Mouse (Mus musculus): Measurements from ENCODE around the gene Aplp2.

Aplp2 gene

GRCm38 (mm10) chr9:31225808-31226207 is 14.2 kb upstream of the Aplp2 start:
- no peak for DNase-seq (ENCODE audit: low spot score in 2 of 2)

GRCm38 (mm10) chr9:31223475-31223874 is 11.9 kb upstream of the Aplp2 start:
- DNase-seq (ENCODE audit: low spot score in 2 of 2): no peak

DNA sequence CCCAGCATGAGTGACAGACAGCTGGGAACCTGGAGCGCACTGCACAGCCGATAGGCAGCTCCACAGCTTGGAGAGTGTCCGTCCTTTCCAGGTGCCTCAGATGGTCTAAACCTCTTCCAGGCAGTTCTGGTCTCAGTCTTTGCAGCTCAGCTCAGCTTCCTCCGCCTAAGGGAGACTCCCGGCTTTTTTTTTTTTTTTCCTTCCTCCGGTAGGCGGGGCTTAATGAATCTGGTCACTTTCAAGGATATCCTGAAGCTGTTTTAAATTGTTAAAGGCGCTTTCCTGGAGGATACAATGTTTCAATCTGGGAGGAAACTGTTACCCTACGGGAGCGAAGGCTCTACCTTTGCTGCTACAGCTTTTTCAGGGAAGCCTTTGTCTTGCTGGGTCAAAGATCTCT is 9.6 kb upstream of the Aplp2 start:
- DNase-seq (ENCODE audit: low spot score in 2 of 2): no peak

DNA sequence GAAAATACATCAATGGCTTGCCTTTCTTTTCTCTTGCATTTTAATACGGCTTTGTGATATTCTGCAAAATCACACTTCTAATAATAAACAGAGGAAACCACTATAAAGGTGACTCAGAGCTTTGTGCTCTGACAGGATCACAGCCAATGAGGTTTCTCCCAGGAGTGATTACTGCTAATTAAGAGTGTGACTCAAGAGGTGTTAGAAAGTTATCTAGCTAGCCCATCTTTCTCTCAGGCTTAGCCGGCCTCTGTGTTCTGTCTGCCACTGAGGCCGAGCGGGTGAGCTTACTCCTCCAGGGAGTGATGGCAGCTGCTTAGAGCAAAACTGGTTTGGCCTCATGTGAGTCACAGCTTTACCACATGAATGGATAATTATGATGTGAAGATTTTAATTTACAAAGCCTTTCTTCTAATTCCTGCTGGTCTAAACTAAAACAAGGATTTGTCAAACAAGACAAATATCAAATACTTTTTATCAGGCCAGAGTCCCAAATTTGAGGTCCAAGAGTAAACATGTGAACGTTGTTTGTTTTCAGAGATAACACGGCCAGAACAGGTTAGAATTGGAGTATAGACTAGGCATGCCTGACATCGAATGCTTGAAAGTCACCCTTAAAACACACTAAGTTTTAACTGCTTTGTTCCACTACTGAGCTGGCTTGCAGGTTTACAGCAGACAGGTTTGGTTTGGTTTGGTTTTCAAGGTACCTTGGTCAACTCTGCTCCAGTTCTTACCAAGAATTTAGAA is 6.2 kb upstream of the Aplp2 start:
- DNase-seq (ENCODE audit: low spot score in 2 of 2): peak; percentile 10 to 49

DNA sequence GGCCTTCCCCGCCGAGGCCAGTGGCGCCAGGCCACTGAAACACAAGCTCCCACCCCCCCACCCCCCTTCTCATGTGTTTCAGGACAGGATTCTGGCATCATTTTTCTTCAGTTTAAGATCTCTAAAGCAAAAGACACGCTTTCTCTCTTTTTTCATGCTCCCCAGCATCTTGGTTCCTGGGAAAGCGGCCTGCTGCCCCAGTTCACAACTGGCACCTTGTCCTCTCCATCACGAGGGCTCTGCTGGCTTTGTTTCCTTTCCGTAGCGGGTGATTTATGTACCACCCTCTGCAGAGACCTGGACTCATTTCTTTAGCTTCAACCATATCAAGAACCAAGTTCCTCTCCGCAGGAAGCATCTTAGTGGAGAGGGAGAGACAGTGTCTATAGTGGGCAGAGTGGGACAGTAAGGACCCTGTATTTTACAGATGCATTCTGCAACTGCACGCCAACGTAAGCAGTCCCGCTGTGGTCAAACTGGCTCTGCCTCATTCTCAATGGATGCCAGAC is 939 bp upstream of the Aplp2 start:
- no peak for DNase-seq (ENCODE audit: low spot score in 2 of 2)

GRCm38 (mm10) chr9:31210749-31211689 is 596 bp downstream of the Aplp2 start:
- DNase-seq (ENCODE audit: low spot score in 2 of 2): peak; percentile 4 to 9

- DNase-seq (ENCODE audit: low spot score in 2 of 2): no peak
Measured at GRCm38 (mm10) chr9:31210163-31210562, 1.5 kb downstream of the Aplp2 start.

DNA sequence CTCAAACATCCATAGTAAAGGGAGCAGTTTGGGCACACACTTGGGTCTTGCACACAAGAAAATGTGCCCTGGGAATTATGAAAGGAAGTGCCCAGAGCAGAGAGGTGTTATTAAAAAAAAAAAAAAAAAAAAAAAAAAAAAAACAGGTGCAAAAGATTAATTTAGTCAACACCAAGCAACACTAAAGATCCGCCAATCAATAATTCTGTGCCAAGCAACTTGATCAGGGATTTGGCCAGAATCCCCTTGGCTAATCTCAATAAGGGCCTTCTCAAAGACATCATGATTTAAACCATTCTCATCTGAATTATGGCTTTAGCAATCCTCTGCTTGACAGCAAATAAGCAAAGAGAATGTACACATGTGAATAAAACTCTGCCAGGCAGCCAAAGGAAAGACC is 2.1 kb downstream of the Aplp2 start:
- DNase-seq (ENCODE audit: low spot score in 2 of 2): no peak

GRCm38 (mm10) chr9:31207732-31208131 is 3.9 kb downstream of the Aplp2 start:
- DNase-seq (ENCODE audit: low spot score in 2 of 2): no peak

GRCm38 (mm10) chr9:31204722-31205121 is 6.9 kb downstream of the Aplp2 start:
- no peak for DNase-seq (ENCODE audit: low spot score in 2 of 2)

DNA sequence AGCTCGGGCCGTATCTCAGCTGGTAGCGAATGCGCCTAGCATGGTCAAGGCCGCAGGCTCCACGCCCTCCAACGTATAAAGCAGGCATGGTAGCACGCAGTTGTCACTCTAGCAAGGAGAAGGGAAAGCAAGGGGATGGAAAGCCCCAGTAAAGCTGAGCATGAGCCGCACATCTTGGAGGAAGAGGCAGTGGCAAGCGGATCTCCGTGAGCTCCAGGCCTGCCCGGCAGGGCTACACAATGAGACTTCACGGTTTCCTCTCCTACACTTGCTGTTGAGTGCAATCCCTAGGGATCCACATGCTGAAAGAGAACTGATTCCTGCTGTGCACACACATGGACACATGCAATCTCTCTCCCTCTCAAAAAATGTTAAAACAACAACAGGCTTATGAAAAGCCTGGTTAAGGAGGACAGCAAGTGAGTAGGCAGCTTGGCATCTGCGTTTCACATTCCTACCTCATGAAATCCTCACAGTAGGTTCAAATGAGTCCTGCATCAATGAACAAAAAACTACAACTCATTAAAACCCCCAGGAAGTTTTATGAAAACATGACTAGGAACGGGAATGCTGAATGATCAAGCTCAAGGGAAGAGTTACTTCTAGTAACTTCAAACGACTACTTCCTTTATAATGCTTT is 7.9 kb downstream of the Aplp2 start:
- no peak for DNase-seq (ENCODE audit: low spot score in 2 of 2)

DNA sequence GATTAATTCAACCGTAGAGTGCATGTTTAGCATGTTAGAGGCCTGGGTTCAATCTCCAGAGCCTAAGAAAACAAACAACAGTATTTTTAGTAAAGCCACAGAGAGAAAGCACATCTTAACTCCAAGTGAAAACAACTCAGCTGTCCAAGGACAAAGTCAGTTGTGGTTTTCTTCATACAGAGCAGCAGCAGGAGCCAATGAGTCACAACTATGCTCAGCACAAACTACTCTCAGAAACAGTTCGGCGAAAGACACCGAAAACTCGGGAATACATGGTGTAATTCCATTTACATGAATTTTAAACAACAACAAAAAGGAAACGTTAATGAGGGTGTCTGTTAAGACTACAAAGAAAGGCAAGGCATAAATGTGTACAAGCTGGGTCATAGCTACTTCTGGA is 8.5 kb downstream of the Aplp2 start:
- no peak for DNase-seq (ENCODE audit: low spot score in 2 of 2)

DNA sequence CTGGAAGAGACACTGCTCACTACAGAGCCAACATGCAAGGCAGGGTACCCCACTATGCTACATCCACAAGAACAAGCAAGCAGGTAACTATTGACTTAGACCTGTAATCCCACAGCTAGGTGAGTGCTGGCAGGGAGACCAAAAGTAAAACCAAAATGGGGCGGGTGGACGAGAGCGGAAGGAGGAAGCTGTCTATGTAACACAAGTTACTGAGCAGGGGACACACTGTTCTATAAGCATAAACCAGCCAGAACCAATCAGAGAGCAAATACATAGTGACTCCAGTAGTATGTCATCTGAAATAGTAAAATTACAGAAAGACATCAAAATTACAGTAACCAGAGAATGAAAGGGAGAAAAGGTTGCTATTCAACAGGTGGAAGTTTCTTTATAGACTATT is 13.0 kb downstream of the Aplp2 start:
- DNase-seq (ENCODE audit: low spot score in 2 of 2): no peak

DNA sequence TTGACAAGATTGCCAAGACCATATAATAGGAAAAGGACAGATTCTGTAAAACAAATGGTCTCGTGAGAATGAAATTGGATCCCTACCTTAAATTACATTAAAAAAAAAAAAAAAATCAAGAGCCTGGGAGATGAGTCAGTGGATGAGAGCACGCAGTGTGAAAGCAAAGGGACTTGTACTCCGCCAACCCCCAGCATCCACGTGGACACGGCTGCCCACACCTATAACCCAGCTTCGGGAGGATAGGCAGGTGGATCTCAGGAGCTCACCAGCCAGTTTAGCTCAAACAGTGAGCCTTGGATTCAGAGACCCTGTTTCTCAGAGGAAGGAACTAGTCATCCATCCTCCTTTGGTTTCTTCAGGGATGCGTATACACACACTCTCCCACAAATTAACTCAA is 13.8 kb downstream of the Aplp2 start:
- DNase-seq (ENCODE audit: low spot score in 2 of 2): no peak

GRCm38 (mm10) chr9:31196742-31197141 is 14.9 kb downstream of the Aplp2 start:
- no peak for DNase-seq (ENCODE audit: low spot score in 2 of 2)

DNA sequence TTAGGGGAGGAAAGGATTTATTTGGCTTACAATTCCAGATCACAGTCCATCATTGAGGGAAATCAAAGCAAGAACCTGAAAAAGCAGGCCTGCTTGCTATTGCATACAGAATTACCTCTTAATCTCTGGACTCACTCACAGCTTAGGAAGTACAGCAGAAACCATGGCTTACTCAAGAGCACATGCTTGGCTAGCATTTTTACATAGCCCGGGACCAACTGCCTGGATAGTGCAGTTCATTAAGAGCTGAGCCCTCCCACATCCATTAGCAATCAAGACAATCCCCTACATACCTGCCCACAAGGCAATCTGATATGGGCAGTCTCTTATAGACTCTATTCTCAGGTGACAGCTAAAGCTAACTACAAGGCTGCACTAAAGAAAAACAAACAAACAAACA is 16.0 kb downstream of the Aplp2 start:
- DNase-seq (ENCODE audit: low spot score in 2 of 2): no peak

GRCm38 (mm10) chr9:31192378-31192777 is 19.2 kb downstream of the Aplp2 start:
- DNase-seq (ENCODE audit: low spot score in 2 of 2): no peak

DNA sequence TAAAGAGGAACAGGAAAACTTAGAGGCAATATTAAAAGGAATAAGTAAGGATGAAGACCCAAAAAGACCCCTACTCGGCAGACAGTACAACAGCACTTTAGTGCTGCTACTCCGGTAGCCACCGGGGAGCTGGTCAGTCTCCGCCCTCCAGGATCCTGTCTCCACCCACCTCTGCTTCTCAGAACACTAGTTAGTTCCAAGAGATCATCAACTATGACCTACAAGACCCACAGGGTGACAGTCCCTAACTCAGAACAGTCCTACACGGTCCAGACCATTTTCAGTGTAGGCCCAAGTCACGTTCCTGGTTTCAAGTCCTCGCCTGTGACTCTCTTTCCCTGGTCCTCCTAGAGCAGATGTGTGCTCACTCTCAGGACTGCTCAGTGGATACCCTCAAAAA is 20.1 kb downstream of the Aplp2 start:
- no peak for DNase-seq (ENCODE audit: low spot score in 2 of 2)

DNA sequence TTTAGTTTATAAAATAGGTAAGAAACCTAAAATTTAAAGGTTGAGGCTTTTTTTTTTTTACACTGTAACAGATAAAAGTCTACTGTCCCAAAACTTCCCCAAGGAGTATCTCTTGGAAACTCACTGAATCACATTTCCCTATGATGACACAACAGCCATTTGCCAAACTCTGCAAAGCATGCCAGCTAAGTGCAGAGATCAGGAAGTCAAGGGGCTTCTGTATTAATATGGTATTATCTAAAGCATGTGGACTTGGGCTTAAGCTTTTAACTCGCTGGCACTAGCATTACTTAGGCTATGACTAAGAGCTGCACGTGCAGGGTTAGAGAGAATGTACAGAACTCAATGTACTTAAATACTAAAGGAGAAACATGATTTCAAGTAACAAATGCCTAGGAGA is 22.4 kb downstream of the Aplp2 start:
- no peak for DNase-seq (ENCODE audit: low spot score in 2 of 2)

- no peak for DNase-seq (ENCODE audit: low spot score in 2 of 2)
Measured at GRCm38 (mm10) chr9:31184439-31184838, 27.2 kb downstream of the Aplp2 start.

DNA sequence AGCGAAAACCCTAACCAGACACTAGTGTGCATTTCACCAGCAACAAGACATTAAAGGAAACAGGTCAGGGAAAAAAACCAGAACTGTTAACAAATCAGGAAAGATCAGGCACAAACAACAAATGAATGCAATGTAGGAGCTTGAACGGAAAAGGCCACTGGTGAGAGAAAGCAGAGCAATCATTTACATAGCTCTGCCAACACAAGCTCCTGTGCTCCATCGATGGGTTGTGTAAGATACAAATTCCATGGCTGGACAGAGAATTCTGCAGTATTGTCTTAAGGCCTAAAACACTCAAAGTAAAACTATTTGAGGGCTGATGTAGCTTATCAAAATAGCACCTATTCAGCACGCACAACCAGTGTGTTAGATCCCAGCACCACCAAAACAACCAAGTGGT is 28.6 kb downstream of the Aplp2 start:
- DNase-seq (ENCODE audit: low spot score in 2 of 2): no peak

All from natural killer cell, adult 2 months (primary cell).